Mouse (Mus musculus): ENCODE measurements around the gene Fgf13.

The Fgf13 gene

GRCm38 (mm10) chrX:59567695-59568431 is at the start of gene Fgf13:
Gene Fgf13 (minus strand): TSS chrX:59568071.
- peak; percentile 28 for DNase-seq (ENCODE audit: low spot score)

- peak; percentile 4 for DNase-seq (ENCODE audit: low spot score)
Observed at GRCm38 (mm10) chrX:59606535-59606934, 38.7 kb upstream of the Fgf13 start.

DNA sequence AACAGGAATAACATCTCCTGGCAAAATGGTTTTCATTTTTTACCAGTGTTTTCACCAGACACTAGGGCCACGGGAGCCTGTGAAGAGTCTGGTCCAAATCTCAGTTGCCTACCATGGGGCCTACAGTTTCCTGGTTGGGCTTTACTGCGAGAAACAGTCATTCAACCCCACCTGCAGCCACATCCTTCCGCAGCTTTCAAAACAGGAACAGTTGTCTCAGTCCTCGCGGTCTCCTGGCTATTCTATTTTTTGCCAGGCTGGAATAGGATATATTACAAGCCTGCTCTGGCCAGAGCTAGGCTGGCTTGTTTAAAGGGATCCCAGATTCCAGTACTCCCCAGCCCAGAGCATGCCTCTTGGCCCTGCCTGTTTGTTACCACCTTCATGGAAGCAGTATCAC is 21.2 kb upstream of the Fgf13 start:
- no peak for DNase-seq (ENCODE audit: low spot score)

DNA sequence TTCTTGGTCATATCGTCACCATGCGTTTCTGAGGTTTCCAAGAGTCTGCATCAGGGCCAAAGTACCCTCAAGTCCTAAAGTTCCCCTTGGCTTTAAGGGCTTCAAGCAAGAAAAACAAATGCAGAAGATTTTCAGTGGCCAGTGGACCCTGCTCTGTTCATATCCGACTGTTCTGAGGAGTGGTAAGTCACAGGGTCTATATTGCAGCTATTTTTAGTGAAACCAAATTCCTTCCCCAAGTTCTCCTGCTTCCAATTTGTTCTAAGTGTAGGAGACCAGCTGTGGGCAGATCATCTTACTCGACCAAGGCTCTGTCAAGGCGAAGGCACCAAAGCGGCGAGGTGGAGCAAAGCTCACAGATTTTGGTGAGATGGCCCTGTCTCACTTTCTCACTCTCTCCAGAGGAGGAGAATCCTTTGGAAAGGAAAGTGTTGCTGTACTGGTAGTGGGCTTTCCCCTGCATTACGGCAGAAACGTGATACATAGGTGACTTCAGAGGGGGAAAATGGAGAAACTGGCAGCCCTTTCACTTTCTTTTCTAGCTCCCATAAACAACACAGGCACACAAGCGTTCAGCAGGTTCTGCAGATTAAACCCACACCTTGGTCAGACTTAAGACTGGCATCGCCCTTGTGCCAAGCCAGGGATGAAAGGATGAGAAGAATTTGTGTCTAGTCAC is 17.8 kb upstream of the Fgf13 start:
- DNase-seq (ENCODE audit: low spot score) = no peak

DNA sequence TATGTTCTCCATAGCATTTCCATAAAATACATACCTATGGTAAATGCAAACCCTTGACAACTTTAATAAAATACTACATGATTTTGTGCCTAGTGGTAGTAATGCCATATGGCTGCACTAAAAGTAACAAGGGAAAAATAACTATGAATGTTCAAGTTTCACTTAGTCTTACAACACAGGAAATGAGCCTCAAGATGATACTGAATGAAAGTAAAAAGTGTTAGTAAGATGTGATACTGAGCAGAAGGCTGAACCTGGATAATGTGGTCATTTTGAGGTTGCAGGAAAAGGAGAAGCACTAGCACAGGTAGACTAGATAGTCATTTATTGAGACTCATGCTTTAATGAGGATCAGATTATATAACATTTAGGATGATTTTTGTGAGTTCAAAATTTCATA is 16.2 kb upstream of the Fgf13 start:
- DNase-seq (ENCODE audit: low spot score) = no peak

- DNase-seq (ENCODE audit: low spot score) = peak; percentile 46
Observed at GRCm38 (mm10) chrX:59566826-59567694, 811 bp downstream of the Fgf13 start.

GRCm38 (mm10) chrX:59566017-59566679 is 1.7 kb downstream of the Fgf13 start:
- DNase-seq (ENCODE audit: low spot score) = peak; percentile 17

GRCm38 (mm10) chrX:59547931-59548330 is 19.9 kb downstream of the Fgf13 start:
- DNase-seq (ENCODE audit: low spot score) = no peak

GRCm38 (mm10) chrX:59508273-59508672 is 59.6 kb downstream of the Fgf13 start:
- DNase-seq (ENCODE audit: low spot score) = no peak

DNA sequence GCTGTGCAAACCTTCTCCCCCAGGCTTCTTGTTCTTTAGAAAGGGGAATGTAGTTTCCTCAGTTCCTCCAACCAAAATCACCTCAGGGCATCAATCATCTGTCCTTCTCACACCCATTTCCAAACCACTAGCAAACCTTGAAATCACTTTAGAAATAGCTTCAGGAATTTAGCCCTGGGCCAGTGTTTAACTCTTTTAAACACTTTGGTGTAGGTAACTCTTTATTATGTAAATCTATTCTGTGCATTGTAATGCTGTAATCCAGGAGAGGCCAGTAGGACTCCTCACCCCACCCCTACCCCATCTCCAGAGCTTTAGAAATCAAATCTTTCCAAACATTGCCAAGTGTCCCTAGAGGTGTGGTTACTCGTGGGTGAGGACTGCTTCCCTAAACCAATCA is 74.5 kb downstream of the Fgf13 start:
- no peak for DNase-seq (ENCODE audit: low spot score)

DNA sequence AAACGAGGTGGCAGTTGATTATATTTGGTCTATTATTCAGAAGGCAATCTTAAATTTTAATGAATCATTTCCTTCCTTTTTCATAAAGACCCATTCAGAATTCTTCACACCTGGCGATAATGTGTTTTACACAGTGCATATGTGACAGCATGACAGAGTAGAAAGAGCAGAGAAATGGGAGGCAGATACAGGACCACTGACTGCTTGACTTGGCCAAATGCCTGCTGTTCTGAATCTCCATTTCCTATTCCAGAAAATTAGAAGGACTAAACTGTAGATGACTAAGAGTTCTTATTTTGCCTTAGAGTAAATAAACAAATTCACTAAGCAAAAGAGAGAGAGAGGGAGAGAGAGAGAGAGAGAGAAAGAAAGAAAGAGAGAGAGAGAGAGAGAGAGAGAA is 82.4 kb downstream of the Fgf13 start:
- DNase-seq (ENCODE audit: low spot score) = no peak

- no peak for DNase-seq (ENCODE audit: low spot score)
Observed at GRCm38 (mm10) chrX:59402596-59403285, 165.1 kb downstream of the Fgf13 start.

GRCm38 (mm10) chrX:59290916-59291411 is 276.9 kb downstream of the Fgf13 start:
- no peak for DNase-seq (ENCODE audit: low spot score)

- DNase-seq (ENCODE audit: low spot score) = no peak
Observed at GRCm38 (mm10) chrX:59251576-59251975, 316.3 kb downstream of the Fgf13 start.

- DNase-seq (ENCODE audit: low spot score) = no peak
Observed at GRCm38 (mm10) chrX:59243752-59244151, 324.1 kb downstream of the Fgf13 start.

DNA sequence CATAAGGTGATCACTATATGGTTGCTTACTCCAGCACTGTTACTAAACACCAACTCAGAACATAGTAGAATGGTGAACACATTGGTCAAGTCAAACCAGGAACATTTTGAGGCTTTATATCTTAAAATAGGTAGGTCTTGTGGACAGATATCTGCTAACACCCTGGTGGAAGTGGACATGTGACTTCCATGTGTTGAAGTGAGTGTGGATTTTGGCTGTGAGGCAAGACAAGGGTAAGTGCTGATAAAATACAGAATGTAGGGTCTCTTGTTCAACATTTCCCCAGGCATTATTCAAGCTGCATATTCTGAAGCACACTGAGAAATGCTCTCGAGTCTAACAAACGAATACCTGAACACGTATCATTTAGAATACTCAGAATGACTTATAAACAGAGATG is 324.7 kb downstream of the Fgf13 start:
- no peak for DNase-seq (ENCODE audit: low spot score)

- no peak for DNase-seq (ENCODE audit: low spot score)
Observed at GRCm38 (mm10) chrX:59241460-59241747, 326.5 kb downstream of the Fgf13 start.

DNA sequence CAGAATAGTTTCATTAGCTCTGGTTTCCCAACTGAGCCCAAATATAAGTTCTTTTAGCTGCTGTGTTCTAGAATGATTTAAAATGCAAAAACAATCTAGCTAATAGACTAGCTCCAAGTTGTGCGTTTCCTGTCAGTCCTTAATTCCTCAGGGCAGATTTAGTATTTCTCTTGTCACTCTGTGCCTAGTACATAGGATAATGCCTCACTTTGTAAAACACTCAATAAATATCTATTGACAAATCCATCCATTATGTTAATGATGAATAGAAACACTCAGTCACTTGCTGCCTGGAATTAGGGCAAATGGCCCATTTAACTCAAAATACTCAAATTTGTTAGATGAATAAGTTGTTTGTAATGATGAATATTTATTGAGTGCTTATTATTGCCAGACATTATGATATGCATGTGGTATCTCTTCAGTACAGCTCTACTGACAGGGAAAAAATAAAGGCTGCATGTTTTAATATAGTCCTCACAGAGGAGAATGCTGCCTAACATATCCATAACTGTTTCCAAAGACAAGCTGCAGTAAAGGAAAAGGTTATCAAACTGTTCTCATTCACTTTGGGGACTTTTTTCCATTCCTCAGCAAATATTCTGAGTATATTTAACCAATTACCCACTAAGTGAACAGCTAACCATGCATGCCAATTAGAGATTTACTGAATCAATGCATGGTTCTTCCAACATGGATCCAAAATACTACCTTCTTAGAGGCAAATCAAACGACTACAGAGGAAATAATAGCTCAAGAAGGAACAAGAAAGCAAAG is 327.0 kb downstream of the Fgf13 start:
- no peak for DNase-seq (ENCODE audit: low spot score)

- DNase-seq (ENCODE audit: low spot score) = no peak
Observed at GRCm38 (mm10) chrX:59220675-59221074, 347.2 kb downstream of the Fgf13 start.

GRCm38 (mm10) chrX:59201146-59201545 is 366.7 kb downstream of the Fgf13 start:
- no peak for DNase-seq (ENCODE audit: low spot score)

DNA sequence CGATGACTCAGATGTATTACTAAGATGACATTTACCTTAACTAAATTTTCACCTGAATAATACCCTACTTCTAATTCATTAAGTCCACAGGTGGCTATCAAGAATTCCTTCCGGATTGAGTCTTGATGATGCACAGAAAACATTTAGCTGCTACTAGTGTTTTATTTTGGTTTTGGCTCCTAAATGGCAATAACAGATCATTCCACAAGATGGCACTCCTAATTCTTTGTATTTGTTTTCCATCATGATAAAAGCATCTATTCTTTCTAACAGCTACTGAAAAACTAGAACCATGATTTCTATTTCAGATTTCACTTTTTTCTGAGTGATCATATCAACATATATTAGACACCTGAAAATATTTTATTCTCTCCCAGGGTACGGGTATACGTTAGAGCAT is 373.7 kb downstream of the Fgf13 start:
- peak; percentile 20 for DNase-seq (ENCODE audit: low spot score)

Data from embryo, embryonic 10.5 days (tissue).